Mouse (Mus musculus): ENCODE measurements around the gene Tmem156. TPM values are rescaled to one million over a fixed set of nuclear protein-coding genes. Genes with fewer than 3 reads are reported as not detected.

The Tmem156 gene
- total and polyA plus RNA-seq, 3 experiments, result 2.6 to 4.1 TPM; not detected in 1

GRCm38 (mm10) chr5:65137073-65137472 is 45.1 kb upstream of the Tmem156 start:
- no peak overlapping the region for H3K4me3 ChIP-seq (ENCODE audit: control insufficient read depth in 1 of 2, insufficient read depth in 1 of 2, low read depth in 2 of 2, low read length in 2 of 2)
- TF ChIP-seq SMC3 (IDR thresholded peaks at IDR 0.05; ENCODE audit: low read depth, low read length) (no peak), POLR2AphosphoS5 (IDR thresholded peaks at IDR 0.05; ENCODE audit: borderline replicate concordance, low read depth, low read length) (no peak), TBP (IDR thresholded peaks at IDR 0.05; ENCODE audit: low read depth, low read length) (no peak), MAX (IDR thresholded peaks at IDR 0.05; ENCODE audit: low read length) (no peak), TCF12 (IDR thresholded peaks at IDR 0.05; ENCODE audit: low read depth, low read length) (no peak), HCFC1 (IDR thresholded peaks at IDR 0.05; ENCODE audit: low read depth, low read length) (no peak), RCOR1 (IDR thresholded peaks at IDR 0.05; ENCODE audit: low read depth, low read length) (no peak), CTCF (IDR thresholded peaks at IDR 0.05 in 2 of 3, conservative IDR thresholded peaks at IDR 0.05 in 1 of 3; ENCODE audit: control insufficient read depth in 1 of 3, insufficient read depth in 1 of 3, low read depth in 2 of 3, low read length in 3 of 3, poor library complexity in 1 of 3, severe bottlenecking in 1 of 3) (no peak), ETS1 (IDR thresholded peaks at IDR 0.05; ENCODE audit: low read depth, low read length) (no peak), ZNF384 (IDR thresholded peaks at IDR 0.05; ENCODE audit: low read depth, low read length) (no peak), NELFE (IDR thresholded peaks at IDR 0.05; ENCODE audit: low read depth, low read length) (no peak), NRF1 (IDR thresholded peaks at IDR 0.05; ENCODE audit: insufficient read depth, low read depth, low read length, poor library complexity, severe bottlenecking) (no peak), JUND (IDR thresholded peaks at IDR 0.05; ENCODE audit: low read depth, low read length) (no peak), MYC (IDR thresholded peaks at IDR 0.05; ENCODE audit: low read depth, low read length) (no peak), ZMIZ1 (IDR thresholded peaks at IDR 0.05; ENCODE audit: low read depth, low read length) (no peak), MAFK (IDR thresholded peaks at IDR 0.05; ENCODE audit: borderline replicate concordance, low read depth, low read length) (no peak)
- no peaks in the 10 kb centered on the region for H3K9me3 ChIP-seq (replicated peaks; ENCODE audit: insufficient read depth, low read length)
- no peak overlapping the region for H3K9ac ChIP-seq (ENCODE audit: control insufficient read depth, low read depth, low read length, poor library complexity, severe bottlenecking)
- no peaks in the 10 kb centered on the region; a peak in 1 of 4 replicates for H3K36me3 ChIP-seq (ENCODE audit: control insufficient read depth in 1 of 2, insufficient read depth in 2 of 2, low read length in 2 of 2)
- H3K4me1 ChIP-seq (ENCODE audit: control insufficient read depth in 1 of 2, insufficient read depth in 2 of 2, low read length in 2 of 2), result peaks cover 0 to 7% of the 10 kb centered on the region in 2 experiments; a peak in 2 of 4 replicates
- no peak for DNase-seq (ENCODE audit: low read depth, low spot score)
- no peaks in the 10 kb centered on the region for H3K79me2 ChIP-seq (ENCODE audit: control insufficient read depth, insufficient read depth, low read length, poor library complexity)
- no peak overlapping the region for H3K27ac ChIP-seq (ENCODE audit: control insufficient read depth, low read depth, low read length)
- H3K27me3 ChIP-seq (ENCODE audit: control insufficient read depth in 1 of 2, insufficient read depth in 2 of 2, low read length in 2 of 2), result no peaks in the 10 kb centered on the region

- no peaks in the 10 kb centered on the region for H3K9me3 ChIP-seq (replicated peaks; ENCODE audit: insufficient read depth, low read length)
- H3K79me2 ChIP-seq (ENCODE audit: control insufficient read depth, insufficient read depth, low read length, poor library complexity), result no peaks in the 10 kb centered on the region
- no peak overlapping the region for H3K9ac ChIP-seq (ENCODE audit: control insufficient read depth, low read depth, low read length, poor library complexity, severe bottlenecking)
- peaks cover 0 to 7% of the 10 kb centered on the region in 2 experiments; a peak in 2 of 4 replicates for H3K4me1 ChIP-seq (ENCODE audit: control insufficient read depth in 1 of 2, insufficient read depth in 2 of 2, low read length in 2 of 2)
- H3K27ac ChIP-seq (ENCODE audit: control insufficient read depth, low read depth, low read length), result no peak overlapping the region
- DNase-seq (ENCODE audit: low read depth, low spot score), result peak; percentile 17
- TF ChIP-seq EP300 (IDR thresholded peaks at IDR 0.05; ENCODE audit: low read depth in 1 of 2, low read length in 2 of 2) (peak in 1 of 2 experiments; percentile 15; a peak in 1 of 4 replicates), TBP (IDR thresholded peaks at IDR 0.05; ENCODE audit: low read depth, low read length) (peak; percentile 62; the same call in 1 of the 2 replicates), RAD21 (IDR thresholded peaks at IDR 0.05; ENCODE audit: low read depth, low read length) (no peak)
- H3K36me3 ChIP-seq (ENCODE audit: control insufficient read depth in 1 of 2, insufficient read depth in 2 of 2, low read length in 2 of 2), result no peaks in the 10 kb centered on the region; a peak in 1 of 4 replicates
- H3K27me3 ChIP-seq (ENCODE audit: control insufficient read depth in 1 of 2, insufficient read depth in 2 of 2, low read length in 2 of 2), result no peaks in the 10 kb centered on the region
- no peak overlapping the region for H3K4me3 ChIP-seq (ENCODE audit: control insufficient read depth in 1 of 2, insufficient read depth in 1 of 2, low read depth in 2 of 2, low read length in 2 of 2)
Observed at GRCm38 (mm10) chr5:65136159-65136558, 44.2 kb upstream of the Tmem156 start.

All from MEL (cell line).